Mouse (Mus musculus) urinary bladder, postnatal 10 days (tissue): ENCODE results near the gene Gm26657.

Source experiments
- DNase-seq: peaks from one replicate; pipeline ENCODE4 v3.0.0; 2022; ENCODE audit warnings: low spot score

Gene Gm26657

DNA sequence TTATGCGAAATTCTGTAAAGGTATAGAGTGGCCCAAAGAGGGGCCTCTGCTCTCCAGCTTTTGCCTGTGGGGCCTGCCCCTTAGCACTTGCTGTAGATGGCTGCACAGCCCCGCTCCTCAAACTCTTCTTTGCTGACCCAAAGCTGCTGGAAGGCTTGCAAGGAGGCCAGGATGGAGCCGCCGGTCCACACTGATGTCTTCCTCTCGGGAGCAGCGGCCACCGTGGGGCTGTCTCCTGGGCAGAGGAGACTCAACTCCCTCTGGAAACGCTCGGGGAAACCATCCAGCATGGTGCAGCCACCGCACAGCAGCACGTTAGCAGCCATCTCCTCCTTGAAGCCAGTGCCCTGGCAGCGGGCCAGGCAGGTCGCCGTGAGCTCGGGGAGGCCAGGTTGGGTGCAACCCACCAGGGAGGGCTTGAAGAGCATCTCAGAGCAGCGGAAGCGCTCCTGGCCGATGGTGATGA is at the start of gene Gm26657:
Gene Gm26657, plus strand, starts transcription at position 51 of the 466 bp plus-strand sequence.
- no peak for DNase-seq

DNA sequence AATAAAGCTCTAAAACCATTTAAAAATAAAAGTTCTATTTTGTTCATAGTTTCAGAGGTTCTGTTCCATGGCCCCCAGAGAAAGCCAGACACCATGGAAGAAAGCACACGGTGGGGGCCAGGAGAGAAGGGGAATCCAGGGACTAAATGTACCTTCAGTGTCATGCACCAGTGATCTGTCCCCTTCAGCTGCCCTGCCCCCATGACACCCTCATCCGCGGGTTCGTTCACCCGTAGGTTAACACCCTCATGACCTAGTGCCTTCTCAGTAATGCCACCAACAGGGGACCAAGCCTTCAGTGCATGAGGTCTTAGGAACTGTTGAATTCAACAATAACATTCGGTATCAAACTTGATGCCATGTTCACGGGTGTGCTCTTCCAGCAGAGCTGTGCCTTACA is 43.5 kb upstream of the Gm26657 start:
- no peak for DNase-seq

DNA sequence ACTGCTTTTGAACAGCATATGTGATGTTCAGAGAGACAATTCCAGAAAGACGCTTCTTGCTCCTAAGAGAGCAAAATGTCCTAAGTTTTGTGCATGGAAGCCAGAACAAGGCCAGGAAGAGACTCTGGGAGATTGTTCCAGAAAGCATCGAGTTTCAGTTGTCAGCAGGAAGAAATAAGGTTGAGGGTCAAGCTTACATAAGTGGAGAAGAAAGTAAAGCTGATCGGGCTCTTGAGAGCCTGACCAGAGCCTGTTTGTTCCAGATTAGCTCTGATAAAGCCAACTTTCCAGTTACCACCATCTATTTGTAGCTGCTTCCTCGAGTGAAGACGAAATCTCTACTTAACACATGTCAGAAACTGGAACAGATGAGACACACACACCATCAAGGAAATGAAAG is 41.2 kb upstream of the Gm26657 start:
- no peak for DNase-seq

DNA sequence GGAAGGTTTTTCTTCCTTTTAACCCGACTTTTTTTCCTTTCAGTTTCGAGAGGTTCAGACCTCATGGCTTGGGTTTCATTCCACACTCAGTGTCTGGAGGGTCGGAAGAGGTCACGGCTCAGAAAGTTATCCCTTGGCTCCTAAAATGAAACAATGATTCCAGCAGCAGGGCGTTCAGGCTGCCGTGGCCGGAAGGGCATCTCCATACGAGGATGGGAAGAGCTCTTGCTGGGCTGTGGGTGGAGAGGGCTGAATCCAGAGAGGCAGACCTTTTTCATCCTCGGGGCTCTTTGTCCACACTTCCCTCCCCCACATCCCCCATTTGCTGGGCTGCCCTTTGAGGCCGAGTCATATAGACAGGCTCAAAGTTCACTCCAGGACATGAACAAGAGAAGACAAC is 37.6 kb upstream of the Gm26657 start:
- DNase-seq = no peak

GRCm38 (mm10) chr4:56713155-56713554 is 26.7 kb upstream of the Gm26657 start:
- DNase-seq = no peak

DNA sequence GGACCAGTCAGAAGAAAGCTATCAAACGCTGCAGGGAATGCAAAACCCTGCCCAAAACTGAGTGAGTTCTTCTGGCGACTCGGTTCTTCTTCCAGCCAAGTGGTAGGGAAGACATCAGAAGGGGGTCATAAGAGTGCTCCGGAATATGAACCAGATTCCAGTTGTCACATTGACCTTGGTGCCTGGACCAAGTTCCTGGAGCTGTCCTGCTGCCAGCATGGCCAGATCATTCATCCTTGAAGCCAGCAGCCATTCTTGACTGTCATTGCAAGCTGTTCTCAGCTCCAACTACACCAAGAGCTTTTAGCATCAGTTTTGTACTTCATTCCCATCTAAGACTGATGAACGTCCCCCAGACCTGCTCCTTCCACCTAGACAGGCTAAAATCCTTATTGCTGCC is 23.1 kb upstream of the Gm26657 start:
- no peak for DNase-seq

DNA sequence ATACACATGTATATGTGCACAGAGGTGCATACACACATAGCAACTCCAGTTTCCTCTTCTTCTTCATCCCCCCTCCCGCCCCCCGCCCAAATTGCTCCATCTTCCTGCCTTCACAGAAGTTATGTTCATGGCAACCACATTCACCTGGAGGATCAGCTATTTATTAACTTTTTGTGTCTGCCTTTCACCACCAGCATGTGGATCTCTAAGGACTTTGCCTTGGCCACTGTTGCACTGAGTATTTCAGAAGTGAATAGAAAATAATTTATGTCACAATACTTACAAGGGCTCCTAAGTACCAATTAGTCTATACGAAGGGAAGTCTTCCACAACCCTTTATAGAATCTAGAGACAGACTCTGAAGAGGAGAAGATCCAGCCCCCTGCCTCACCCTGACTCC is 21.9 kb upstream of the Gm26657 start:
- DNase-seq = no peak

DNA sequence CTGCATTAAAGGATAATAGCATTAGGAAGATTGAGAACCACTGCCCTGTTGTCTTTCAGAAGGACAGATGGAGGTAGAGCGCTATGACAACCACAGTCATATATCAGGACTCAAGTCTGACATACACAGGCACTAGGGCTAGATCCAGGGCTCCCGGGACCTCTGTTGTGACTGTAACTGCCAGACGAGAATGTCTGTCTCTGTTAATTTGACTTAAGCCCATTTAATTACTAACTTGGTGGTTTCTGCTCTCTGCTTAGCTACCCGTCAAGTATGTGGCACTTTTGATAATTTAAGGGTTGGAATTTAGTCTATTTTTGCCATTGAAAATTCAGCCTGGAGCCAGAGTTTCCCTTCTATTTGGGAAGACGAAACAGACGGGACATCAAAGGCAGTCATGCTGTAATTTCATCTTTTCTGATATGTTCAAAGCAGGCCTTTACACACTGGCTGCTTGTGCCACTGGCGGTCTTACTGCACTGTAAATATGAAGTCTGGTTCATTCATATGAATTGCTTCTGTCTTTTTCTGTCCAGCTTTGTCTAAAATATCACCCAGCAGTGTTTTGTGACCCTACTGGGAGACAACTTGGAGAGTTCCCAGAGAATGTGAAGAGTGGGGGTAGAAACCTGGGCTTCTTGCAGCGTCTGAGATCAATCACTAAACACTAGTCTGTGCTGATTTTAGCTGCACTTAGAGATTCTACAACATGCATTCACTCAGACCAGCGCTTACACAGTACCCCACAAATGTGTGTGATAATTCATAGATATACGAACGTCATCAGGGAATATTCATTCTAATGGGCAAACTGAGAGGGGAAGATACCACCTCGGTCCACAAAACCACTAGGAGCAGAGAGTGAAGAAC is 21.1 kb upstream of the Gm26657 start:
- no peak for DNase-seq

DNA sequence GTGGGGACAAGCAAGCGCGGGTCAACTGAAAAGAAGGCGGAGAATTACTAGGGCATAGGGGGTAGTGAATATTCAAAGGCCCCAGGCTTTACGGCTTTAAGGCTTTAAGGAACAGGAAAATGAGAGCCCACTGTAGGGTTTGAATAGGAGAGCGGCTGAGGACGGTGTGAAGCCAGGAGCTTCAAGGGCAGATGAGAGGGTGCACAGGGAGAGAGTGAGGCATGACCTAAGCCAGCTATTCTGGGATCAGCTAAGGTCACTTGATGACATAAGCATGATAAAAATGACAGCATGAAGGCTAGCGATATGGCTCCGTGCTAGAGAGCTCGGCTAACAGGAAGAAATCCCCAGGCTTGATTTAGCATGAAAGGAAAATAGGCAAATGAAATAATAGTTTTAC is 20.4 kb upstream of the Gm26657 start:
- DNase-seq = no peak

DNA sequence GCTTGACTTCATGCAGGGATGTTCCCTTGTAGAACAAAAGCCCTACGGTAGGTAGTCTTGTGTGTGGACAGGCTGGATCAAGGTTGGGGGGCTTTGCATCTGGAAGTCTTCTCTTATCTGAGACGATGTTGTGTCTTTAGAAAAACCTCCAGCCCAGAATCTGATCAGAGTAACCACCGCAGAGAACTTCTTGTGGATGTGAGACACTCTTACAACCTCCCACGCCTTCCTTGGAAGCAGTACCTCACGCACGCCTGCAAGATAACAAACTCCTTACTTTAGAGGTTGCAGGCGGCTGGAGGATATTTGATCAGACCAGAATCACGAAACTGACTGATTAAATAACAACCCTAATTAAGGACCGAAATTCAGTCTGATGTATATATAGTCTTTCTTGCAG is 19.5 kb upstream of the Gm26657 start:
- no peak for DNase-seq

GRCm38 (mm10) chr4:56721469-56721868 is 18.4 kb upstream of the Gm26657 start:
- DNase-seq = no peak

DNA sequence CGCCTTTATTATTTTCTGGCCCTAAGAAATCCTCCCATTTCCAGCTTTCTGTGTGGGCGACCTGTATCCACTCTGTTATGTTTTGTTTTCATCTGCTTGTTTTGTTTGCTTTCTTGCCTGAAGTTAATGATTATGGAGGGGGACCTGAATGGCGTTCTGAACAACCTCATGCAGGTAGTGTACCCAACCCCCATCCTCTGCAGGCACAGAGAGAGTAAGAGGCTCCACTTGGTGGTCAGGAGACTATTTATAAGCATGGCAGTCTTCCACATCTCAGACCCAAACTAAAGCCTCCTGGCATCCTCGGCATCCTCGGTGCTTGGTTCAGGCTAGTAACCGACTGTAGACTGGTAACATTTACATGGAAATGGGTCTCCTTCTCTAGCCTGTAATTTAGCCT is 17.5 kb upstream of the Gm26657 start:
- no peak for DNase-seq

DNA sequence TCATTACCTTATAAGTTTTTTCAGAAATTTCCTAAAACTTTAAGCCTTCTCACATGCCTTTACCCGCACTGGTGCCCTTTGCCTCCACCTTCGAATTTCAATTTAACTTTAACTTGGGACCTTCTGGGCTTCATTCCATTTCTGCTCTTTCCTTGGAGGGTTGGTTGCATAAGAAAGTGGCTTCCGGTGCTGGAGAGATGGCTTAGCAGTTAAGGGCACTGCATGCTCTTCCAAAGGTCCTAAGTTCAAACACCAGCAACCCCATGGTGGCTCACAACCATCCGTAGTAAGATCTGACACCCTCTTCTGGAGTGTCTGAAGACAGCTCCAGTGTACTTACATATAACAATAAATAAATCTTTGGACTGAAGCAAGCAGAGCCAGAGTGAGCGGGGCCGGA is 16.6 kb upstream of the Gm26657 start:
- no peak for DNase-seq

DNA sequence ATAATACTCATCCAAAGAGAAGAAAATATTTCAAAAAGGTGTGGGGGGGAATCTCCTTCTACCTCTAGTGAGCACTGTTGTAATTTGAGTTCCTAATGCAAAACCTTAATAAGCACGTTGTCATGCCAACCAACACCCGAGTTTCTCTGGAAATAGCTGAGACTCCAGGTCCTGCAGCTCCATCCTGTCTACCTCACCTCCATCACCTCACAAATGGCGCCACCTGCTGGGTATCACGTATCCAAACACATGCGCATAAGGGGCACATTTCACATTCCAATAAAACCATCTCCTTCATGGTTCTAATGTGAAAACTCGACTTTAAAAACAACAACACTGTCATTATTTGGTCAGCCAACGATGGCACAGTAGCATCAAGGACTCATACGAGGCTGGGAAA is 14.0 kb upstream of the Gm26657 start:
- no peak for DNase-seq

- no peak for DNase-seq
Measured at GRCm38 (mm10) chr4:56740611-56741010, 741 bp downstream of the Gm26657 start.

- no peak for DNase-seq
Measured at GRCm38 (mm10) chr4:56741041-56741493, 1.2 kb downstream of the Gm26657 start, which contains the start of gene Actl7b. TSS of gene Actl7b (minus strand) at chr4:56741443.

- DNase-seq = no peak
Measured at GRCm38 (mm10) chr4:56742698-56743097, 2.8 kb downstream of the Gm26657 start.

DNA sequence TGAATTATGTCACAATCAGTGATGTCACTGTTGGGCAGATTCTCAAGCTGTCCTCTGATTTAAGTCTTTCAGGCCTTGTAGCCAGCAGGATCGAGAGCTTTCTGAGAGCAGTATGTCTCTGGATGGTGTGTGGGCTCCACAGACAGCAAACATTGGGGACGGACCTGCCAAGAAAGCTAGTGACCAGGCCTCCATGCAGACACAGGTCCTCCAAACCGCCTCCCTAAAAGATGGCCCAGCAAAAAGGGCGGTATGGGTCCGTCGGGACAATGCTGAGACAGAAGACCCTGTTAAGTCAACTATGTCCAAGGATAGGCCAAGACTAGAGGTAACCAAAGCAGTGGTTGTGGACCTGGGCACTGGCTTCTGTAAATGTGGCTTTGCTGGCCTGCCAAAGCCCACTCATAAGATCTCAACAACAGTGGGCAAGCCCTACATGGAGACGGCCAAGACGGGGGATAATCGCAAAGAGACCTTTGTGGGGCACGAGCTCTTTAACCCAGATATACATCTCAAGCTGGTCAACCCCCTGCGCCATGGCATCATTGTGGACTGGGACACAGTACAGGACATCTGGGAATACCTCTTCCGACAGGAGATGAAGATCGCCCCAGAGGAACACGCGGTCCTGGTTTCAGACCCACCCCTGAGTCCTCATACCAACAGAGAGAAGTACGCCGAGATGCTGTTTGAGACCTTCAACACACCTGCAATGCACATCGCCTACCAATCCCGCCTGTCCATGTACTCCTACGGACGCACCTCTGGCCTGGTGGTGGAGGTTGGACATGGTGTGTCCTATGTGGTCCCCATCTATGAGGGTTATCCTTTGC is 3.7 kb downstream of the Gm26657 start, which contains the start of gene Actl7a:
Gene Actl7a, plus strand, starts transcription at position 51 of the 833 bp plus-strand sequence.
- no peak for DNase-seq

- no peak for DNase-seq
Measured at GRCm38 (mm10) chr4:56746345-56746744, 6.5 kb downstream of the Gm26657 start.

GRCm38 (mm10) chr4:56747456-56747855 is 7.6 kb downstream of the Gm26657 start:
- no peak for DNase-seq

DNA sequence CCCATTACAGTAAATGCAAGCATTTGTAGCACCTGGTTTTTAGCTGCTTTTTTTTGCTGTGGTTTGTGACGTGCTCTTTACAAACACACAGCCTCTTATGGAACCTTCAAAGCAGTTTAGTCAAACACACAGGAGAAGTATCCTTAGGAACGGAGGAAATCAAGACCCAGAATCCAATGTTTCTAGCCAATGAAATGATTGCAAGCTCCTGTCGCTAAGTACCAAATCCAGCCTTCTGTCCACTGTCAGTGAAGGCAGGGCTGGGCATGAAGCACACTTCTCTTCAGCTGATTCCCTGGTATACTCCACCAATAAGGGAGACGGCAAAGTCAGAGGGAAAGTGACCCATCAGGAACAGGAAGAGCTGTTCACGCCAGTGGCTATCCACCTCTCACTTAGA is 16.2 kb downstream of the Gm26657 start:
- DNase-seq = no peak

DNA sequence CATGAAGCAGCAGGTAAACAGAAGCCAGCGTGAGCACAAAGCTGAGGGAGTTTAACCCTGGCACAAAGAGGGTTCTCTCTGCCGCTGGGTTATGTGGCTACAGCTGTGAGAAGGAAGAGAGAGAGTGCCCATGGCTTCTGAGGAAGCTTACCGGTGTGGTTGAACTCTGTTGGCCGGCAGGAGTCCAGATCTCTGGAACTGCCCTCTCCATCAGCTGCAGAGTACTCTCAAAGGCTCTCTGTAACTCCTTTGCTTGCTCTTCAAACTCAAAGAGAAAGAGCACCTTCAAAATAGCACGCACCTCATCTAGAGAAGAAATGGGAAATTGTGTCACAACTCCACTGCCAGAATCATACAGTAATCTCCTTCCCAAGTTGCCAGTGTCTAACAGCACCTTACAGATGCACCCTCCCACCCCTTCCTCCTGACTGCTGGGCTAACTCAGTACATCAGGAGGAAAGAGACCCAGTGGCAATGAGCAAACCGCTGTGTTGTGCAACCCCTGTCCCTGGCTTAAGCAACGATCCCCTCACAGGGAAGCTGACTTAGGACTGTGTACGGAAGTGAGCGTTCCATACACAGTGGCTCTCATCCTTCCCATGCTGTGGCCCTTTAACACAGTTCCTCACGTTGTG is 17.2 kb downstream of the Gm26657 start:
- DNase-seq = no peak
